Mouse (Mus musculus): ENCODE measurements around the gene Fat3. TPM values are rescaled to one million over a fixed set of nuclear protein-coding genes. Genes with fewer than 3 reads are reported as not detected.
A peak's percentile ranks its signal among the peaks of the same experiment; 100 is the strongest.

Gene Fat3
- polyA plus RNA-seq, 1 experiment: 0.14 TPM

DNA sequence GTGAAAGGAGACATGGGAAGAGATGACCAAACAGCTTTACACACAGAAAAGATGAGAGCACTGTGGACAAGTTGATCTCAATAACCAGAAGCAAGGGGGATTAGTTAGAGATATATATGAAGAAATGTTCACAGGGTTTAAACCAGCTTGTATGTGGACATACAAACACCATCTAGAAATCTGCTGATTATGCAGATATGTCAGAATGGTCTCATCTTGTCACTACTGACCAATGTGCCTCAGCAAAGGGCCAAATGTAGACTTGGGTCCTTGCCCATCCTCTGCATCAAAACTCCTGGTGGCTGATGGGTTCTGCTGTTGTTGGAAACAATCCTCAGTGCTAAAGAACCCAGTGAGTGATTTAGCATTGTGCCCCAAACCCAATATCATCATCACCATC, 113.6 kb downstream of the Fat3 start:
- no peak overlapping the region for H3K27ac ChIP-seq (ENCODE audit: insufficient read depth, low read depth, low read length)
- no peak for DNase-seq
- no peaks in the 10 kb centered on the region for H3K36me3 ChIP-seq (ENCODE audit: control insufficient read depth, insufficient read depth, low read length)
- no peaks in the 10 kb centered on the region for H3K27me3 ChIP-seq (replicated peaks; ENCODE audit: control insufficient read depth, insufficient read depth, low read length)
- no peak for TF ChIP-seq CTCF (conservative IDR thresholded peaks at IDR 0.05; ENCODE audit: insufficient read depth, insufficient read length, low read depth, low read length)
- no peak for TF ChIP-seq POLR2A (IDR thresholded peaks at IDR 0.05; ENCODE audit: low read depth, low read length)
- H3K4me3 ChIP-seq (ENCODE audit: insufficient read depth, low read depth, low read length): no peak overlapping the region
- no peaks in the 10 kb centered on the region for H3K4me1 ChIP-seq (ENCODE audit: control insufficient read depth, insufficient read depth, low read length)

DNA sequence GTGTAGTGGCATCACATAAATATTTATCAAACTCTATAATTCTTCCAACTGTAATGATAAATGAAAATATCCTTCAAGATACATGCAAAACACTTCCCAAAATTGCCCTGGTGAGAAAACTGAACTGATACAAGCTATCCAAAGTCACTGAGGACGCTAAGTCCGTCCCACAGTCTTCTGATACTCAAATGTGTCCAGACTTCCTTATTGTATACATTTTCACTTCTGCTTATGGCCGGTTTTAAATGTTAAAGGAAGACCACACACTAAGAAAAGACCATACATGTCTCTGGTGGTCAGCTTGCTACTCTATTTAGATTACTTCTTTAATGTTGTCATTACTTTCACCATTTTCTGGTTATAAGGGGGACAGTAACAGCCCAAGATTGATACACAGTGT, 137.4 kb downstream of the Fat3 start:
- WGBS: 85% methylated on average over 3 of the region's 3 CpGs
- Histone ChIP-seq H3K4me1 (ENCODE audit: control insufficient read depth, insufficient read depth, low read length) (no peaks in the 10 kb centered on the region), H3K4me3 (ENCODE audit: insufficient read depth, low read depth, low read length) (no peak overlapping the region), H3K36me3 (ENCODE audit: control insufficient read depth, insufficient read depth, low read length) (no peaks in the 10 kb centered on the region), H3K27me3 (replicated peaks; ENCODE audit: control insufficient read depth, insufficient read depth, low read length) (no peaks in the 10 kb centered on the region), H3K27ac (ENCODE audit: insufficient read depth, low read depth, low read length) (no peak overlapping the region)
- TF ChIP-seq CTCF (conservative IDR thresholded peaks at IDR 0.05; ENCODE audit: insufficient read depth, insufficient read length, low read depth, low read length) (no peak), POLR2A (IDR thresholded peaks at IDR 0.05; ENCODE audit: low read depth, low read length) (no peak)
- peak; percentile 2 for DNase-seq

DNA sequence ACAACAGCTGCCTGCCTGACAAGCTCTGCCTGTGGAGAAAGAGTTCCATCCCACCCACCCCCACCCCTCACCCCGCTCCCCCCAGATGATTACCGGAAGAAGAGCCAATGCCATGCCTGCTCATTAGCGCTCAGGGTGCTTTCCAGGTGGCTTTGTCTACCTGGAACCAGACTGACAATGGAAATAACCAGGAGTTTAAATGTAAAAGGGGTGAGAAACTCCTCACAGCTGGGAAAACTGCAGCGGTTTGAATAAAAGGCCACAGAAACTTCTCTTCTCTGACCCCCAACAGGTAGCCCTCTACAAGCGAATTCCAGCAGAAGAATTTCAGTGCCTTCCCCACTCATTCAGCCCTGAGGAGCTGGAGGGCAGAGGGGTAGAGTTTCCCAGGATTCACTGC, 139.3 kb downstream of the Fat3 start:
- no peak overlapping the region for H3K27ac ChIP-seq (ENCODE audit: insufficient read depth, low read depth, low read length)
- no peak for TF ChIP-seq POLR2A (IDR thresholded peaks at IDR 0.05; ENCODE audit: low read depth, low read length)
- no peak for TF ChIP-seq CTCF (conservative IDR thresholded peaks at IDR 0.05; ENCODE audit: insufficient read depth, insufficient read length, low read depth, low read length)
- 52% methylated on average over 5 of the region's 5 CpGs for WGBS
- no peaks in the 10 kb centered on the region for H3K36me3 ChIP-seq (ENCODE audit: control insufficient read depth, insufficient read depth, low read length)
- no peak for DNase-seq
- no peaks in the 10 kb centered on the region for H3K4me1 ChIP-seq (ENCODE audit: control insufficient read depth, insufficient read depth, low read length)
- no peaks in the 10 kb centered on the region for H3K27me3 ChIP-seq (replicated peaks; ENCODE audit: control insufficient read depth, insufficient read depth, low read length)
- H3K4me3 ChIP-seq (ENCODE audit: insufficient read depth, low read depth, low read length): no peak overlapping the region

- Histone ChIP-seq H3K4me3 (ENCODE audit: insufficient read depth, low read depth, low read length) (no peak overlapping the region), H3K27ac (ENCODE audit: insufficient read depth, low read depth, low read length) (no peak overlapping the region), H3K27me3 (replicated peaks; ENCODE audit: control insufficient read depth, insufficient read depth, low read length) (no peaks in the 10 kb centered on the region), H3K4me1 (ENCODE audit: control insufficient read depth, insufficient read depth, low read length) (no peaks in the 10 kb centered on the region), H3K36me3 (ENCODE audit: control insufficient read depth, insufficient read depth, low read length) (no peaks in the 10 kb centered on the region)
- 79% methylated on average over 4 of the region's 4 CpGs for WGBS
- DNase-seq: no peak
- TF ChIP-seq CTCF (conservative IDR thresholded peaks at IDR 0.05; ENCODE audit: insufficient read depth, insufficient read length, low read depth, low read length) (no peak), POLR2A (IDR thresholded peaks at IDR 0.05; ENCODE audit: low read depth, low read length) (no peak)
Observed at GRCm38 (mm10) chr9:16356636-16357035, 144.4 kb downstream of the Fat3 start.

DNA sequence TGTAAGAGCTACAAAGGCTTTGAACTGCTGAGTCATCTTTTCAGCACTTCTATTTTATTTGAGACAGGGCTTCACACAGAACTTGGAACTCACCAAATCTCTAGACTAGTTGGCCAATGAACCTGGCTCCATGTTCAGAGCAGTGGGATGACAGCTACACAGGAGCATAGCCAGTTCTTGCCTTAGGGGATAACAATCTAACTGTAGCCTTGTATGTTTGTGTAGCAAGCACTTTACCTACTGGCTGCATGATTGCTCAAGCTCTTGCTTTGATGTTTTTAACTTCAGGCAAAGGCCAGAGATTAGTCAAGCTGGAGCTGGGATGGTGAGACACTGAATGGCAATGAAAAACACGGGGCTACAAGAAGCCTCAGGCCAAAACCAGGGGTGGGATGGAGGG, 146.2 kb downstream of the Fat3 start:
- no peaks in the 10 kb centered on the region for H3K36me3 ChIP-seq (ENCODE audit: control insufficient read depth, insufficient read depth, low read length)

DNA sequence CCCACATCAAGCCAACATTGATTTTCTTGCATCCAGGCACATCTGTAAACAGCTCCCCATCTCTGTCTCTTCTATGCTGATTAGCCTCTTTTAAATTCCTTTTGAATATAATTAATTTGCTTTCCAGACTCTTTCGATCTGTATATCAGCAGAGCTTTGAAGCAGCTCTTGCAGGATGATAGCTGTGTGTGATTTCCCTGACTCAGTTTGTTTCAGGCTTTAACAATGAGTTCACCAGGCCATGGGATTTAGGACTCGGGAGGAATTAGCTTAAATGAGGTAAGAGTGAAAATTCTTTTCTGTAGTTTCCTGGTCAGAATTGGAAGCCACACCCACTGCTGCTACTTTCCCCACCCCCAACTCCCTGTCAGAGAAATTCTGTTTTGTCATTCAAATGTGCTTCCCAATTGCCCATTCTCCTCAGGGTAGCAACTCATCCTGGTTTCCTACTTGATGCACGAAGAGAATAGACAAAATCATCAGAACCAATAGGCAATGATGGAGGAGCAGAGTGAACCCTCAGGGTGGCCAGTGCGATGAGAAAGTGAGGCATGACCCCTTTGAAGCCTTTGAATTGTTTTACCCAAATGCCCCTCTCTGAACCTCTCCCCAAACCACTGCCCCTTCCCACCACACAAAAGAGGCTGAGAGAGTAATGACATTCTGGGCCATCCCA, 147.9 kb downstream of the Fat3 start:
- 63% methylated on average over 4 of the region's 4 CpGs for WGBS
- no peak overlapping the region for H3K4me3 ChIP-seq (ENCODE audit: insufficient read depth, low read depth, low read length)
- H3K4me1 ChIP-seq (ENCODE audit: control insufficient read depth, insufficient read depth, low read length): no peaks in the 10 kb centered on the region
- no peak for TF ChIP-seq CTCF (conservative IDR thresholded peaks at IDR 0.05; ENCODE audit: insufficient read depth, insufficient read length, low read depth, low read length)
- no peak for TF ChIP-seq POLR2A (IDR thresholded peaks at IDR 0.05; ENCODE audit: low read depth, low read length)
- H3K36me3 ChIP-seq (ENCODE audit: control insufficient read depth, insufficient read depth, low read length): no peaks in the 10 kb centered on the region
- no peak overlapping the region for H3K27ac ChIP-seq (ENCODE audit: insufficient read depth, low read depth, low read length)
- DNase-seq: no peak
- H3K27me3 ChIP-seq (replicated peaks; ENCODE audit: control insufficient read depth, insufficient read depth, low read length): no peaks in the 10 kb centered on the region

More for the DNA sequence above, 146.2 kb downstream of the Fat3 start:
- TF ChIP-seq POLR2A (IDR thresholded peaks at IDR 0.05; ENCODE audit: low read depth, low read length) (no peak), CTCF (conservative IDR thresholded peaks at IDR 0.05; ENCODE audit: insufficient read depth, insufficient read length, low read depth, low read length) (no peak)
- Histone ChIP-seq H3K4me3 (ENCODE audit: insufficient read depth, low read depth, low read length) (no peak overlapping the region), H3K27ac (ENCODE audit: insufficient read depth, low read depth, low read length) (no peak overlapping the region), H3K4me1 (ENCODE audit: control insufficient read depth, insufficient read depth, low read length) (no peaks in the 10 kb centered on the region), H3K27me3 (replicated peaks; ENCODE audit: control insufficient read depth, insufficient read depth, low read length) (no peaks in the 10 kb centered on the region)
- 35% methylated on average over 1 of the region's 1 CpGs for whole genome bisulfite sequencing
- DNase-seq: no peak

DNA sequence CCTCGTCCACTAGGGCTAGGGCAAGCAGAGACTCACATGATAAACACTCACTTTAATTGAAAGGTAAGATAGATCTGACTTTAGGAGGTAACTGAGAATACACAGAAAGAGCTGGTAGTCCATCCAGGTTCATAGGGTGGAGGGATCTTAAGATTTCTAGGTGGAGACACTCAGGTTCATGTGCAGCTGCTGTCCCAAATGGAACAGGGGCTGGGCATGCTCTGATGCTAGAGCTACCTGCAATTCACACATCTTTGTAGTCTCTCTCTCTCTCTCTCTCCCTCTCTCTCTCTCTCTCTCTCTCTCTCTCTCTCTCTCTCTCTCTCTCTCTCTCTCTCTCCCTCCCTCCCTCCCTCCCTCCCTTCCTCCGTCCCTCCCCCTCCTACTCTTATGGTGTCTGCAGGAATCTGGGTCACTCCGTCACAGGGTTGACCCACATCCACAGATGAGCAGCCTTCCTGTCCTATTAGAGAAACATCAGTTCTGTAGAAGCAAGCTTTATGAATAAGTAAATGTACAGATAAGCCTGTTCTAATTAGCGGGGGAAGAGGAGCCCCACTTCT, 148.5 kb downstream of the Fat3 start:
- TF ChIP-seq POLR2A (IDR thresholded peaks at IDR 0.05; ENCODE audit: low read depth, low read length) (no peak), CTCF (conservative IDR thresholded peaks at IDR 0.05; ENCODE audit: insufficient read depth, insufficient read length, low read depth, low read length) (no peak)
- no peaks in the 10 kb centered on the region for H3K4me1 ChIP-seq (ENCODE audit: control insufficient read depth, insufficient read depth, low read length)
- H3K4me3 ChIP-seq (ENCODE audit: insufficient read depth, low read depth, low read length): no peak overlapping the region
- 47% methylated on average over 4 of the region's 4 CpGs for WGBS
- no peak overlapping the region for H3K27ac ChIP-seq (ENCODE audit: insufficient read depth, low read depth, low read length)
- H3K27me3 ChIP-seq (replicated peaks; ENCODE audit: control insufficient read depth, insufficient read depth, low read length): no peaks in the 10 kb centered on the region
- no peak for DNase-seq
- no peaks in the 10 kb centered on the region for H3K36me3 ChIP-seq (ENCODE audit: control insufficient read depth, insufficient read depth, low read length)

Data from kidney, adult 2 months (tissue).